Mouse (Mus musculus) brain, embryonic 14.5 days (tissue): ENCODE results near the gene Nt5c2.

ENCODE experiments used
- CTCF ChIP-seq: fragments of 200-500 bp; IDR thresholded peaks from 2 replicates; pipeline ENCODE4 v1.5.1; 2012; ENCODE audit warnings: inconsistent platforms, mild to moderate bottlenecking, moderate library complexity, borderline replicate concordance; ENCODE audit not compliant: insufficient read depth, insufficient read length; ENCODE audit errors: extremely low read depth
- POLR2A ChIP-seq: fragments of 200-500 bp; IDR thresholded peaks from 2 replicates; pipeline ENCODE4 v1.6.1; 2012; ENCODE audit warnings: mild to moderate bottlenecking, inconsistent platforms, borderline replicate concordance; ENCODE audit not compliant: poor library complexity, insufficient read depth, insufficient read length, severe bottlenecking; ENCODE audit errors: extremely low read depth

DNA sequence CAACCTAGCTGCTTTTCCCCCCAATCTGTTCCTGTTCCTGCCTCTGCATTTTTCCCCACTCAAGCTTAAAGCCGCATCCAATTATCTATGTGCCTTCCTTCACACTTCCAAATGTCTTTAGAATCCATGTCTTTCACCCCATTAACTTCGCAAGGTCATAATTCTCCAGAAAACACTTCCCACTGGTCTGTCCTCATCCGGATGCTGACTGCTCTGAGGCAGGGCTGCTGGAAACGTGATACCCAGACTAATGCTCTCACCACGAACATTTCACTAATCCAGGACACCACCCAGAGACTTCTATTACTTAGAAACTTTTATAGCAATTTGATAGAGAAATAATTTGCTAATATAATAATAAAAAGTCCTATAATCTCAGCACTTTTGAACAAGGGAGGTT lies 84.9 kb downstream of the Nt5c2 start:
- TF ChIP-seq CTCF (no peak), POLR2A (no peak)
